Mouse (Mus musculus) neural tube, embryonic 11.5 days (tissue): ENCODE measurements at regions not wholly inside any gene's neighbourhood (a gene's known extent, or its start where the extent isn't known, plus 50 kb on each side); places are given as distances from the start of the nearest gene placed in this dataset.

Source experiments
- ATAC-seq: fragments of 200-750 bp; cut with Nextera tagmentation; 2 replicates; pipeline ENCODE4 v1.8.0; 2017; ENCODE audit warnings: moderate number of reproducible peaks, mild to moderate bottlenecking, moderate TSS enrichment, moderate library complexity; ENCODE audit not compliant: insufficient read depth, low FRiP score, low TSS enrichment
- DNase-seq: peaks from one replicate; pipeline ENCODE4 v3.0.0-alpha.2; 2015; ENCODE audit warnings: low spot score
- H3K27ac ChIP-seq: fragments of 300-500 bp; sonication (generic); 2 replicates; pipeline ENCODE4 v1.5.1; 2014; ENCODE audit warnings: low read depth, mild to moderate bottlenecking, low read length
- H3K27me3 ChIP-seq: fragments of 300-500 bp; sonication (generic); 2 replicates; pipeline ENCODE4 v1.6.1; 2014; ENCODE audit warnings: mild to moderate bottlenecking, low read length, mixed read lengths; ENCODE audit not compliant: control insufficient read depth, insufficient read depth
- H3K36me3 ChIP-seq: fragments of 300-500 bp; sonication (generic); 2 replicates; pipeline ENCODE4 v1.6.1; 2014; ENCODE audit warnings: mild to moderate bottlenecking, low read length, moderate library complexity, mixed read lengths; ENCODE audit not compliant: control insufficient read depth, insufficient read depth
- H3K4me1 ChIP-seq: fragments of 300-500 bp; sonication (generic); 2 replicates; pipeline ENCODE4 v1.6.1; 2014; ENCODE audit warnings: low read length, mixed read lengths; ENCODE audit not compliant: control insufficient read depth, insufficient read depth
- H3K4me2 ChIP-seq: fragments of 300-500 bp; sonication (generic); 2 replicates; pipeline ENCODE4 v1.6.1; 2014; ENCODE audit warnings: low read depth, mild to moderate bottlenecking, moderate library complexity
- H3K4me3 ChIP-seq: fragments of 300-500 bp; sonication (generic); 2 replicates; pipeline ENCODE4 v1.5.1; 2014; ENCODE audit warnings: low read depth, low read length
- H3K9ac ChIP-seq: fragments of 300-500 bp; sonication (generic); 2 replicates; pipeline ENCODE4 v1.6.1; 2014; ENCODE audit warnings: mild to moderate bottlenecking, low read length
- H3K9me3 ChIP-seq: fragments of 300-500 bp; sonication (generic); 2 replicates; pipeline ENCODE4 v1.6.1; 2016; ENCODE audit warnings: low read length; ENCODE audit not compliant: control insufficient read depth
- WGBS: fragments of 180-500 bp; shearing (Covaris S2); extraction: QIAGEN DNeasy Blood & Tissue Kit; methylation state at CpG from one replicate; pipeline ENCODE4 v1.1.7; 2014; 5-methylcytosine and 5-hydroxymethylcytosine counted together

DNA sequence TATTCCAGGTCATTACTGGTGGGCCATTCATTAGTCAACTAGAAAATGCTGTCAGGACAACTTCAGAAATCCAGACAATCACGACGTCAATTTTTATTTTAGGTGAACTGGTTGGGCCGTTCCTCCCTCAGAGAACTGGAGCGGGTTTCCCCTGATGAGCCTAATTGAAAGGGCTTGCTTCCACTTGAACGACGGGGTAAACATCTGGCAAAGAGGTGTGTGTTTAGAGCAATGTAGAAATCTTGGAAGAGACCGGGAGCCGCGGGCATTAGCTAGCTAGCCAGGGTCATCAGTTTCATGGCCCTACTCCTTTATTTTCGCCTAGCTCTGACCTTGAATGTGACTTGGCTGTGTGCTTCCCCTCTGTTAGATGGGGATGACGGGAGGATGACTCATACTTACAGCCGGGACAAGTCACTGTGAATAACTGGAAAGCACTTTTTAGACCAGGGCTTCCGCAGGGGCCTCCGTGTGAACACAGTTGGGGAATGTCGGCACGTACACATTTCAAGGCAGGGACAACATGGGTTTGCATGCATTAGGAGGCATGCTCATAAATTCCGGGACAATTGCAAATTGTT, 92.6 kb upstream of the Nrbf2 start:
- no peaks in the 10 kb centered on the region for H3K9me3 ChIP-seq
- no peaks in the 10 kb centered on the region for H3K27me3 ChIP-seq
- no peak overlapping the region for H3K27ac ChIP-seq
- H3K9ac ChIP-seq: no peak overlapping the region
- no peak overlapping the region for H3K4me3 ChIP-seq
- WGBS: 63% methylated on average over 17 of the region's 17 CpGs
- DNase-seq (no peak), ATAC-seq (no peak)
- no peaks in the 10 kb centered on the region for H3K36me3 ChIP-seq
- H3K4me2 ChIP-seq: no peak overlapping the region
- H3K4me1 ChIP-seq: no peaks in the 10 kb centered on the region

DNA sequence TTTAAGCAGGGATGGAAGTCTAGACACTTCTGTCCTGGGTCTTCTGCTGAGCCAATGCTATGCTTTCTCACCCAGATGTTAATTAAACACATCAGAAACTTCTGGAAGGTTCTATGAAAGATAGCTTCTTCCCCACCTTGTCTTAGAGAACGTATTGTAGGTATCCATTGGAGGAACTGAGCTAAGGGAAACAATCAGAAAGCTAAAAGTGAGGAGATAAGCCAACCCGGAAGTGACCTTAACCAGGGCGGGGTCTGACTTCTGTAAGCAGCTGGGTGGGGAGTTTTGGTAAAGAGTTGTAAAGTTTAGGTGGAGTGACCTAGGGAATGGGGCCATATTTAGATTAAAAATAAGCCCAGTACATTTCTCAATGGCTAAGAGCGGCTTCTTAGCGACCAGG, 95.1 kb upstream of the Nrbf2 start:
- Histone ChIP-seq H3K27me3 (no peaks in the 10 kb centered on the region), H3K9me3 (no peaks in the 10 kb centered on the region), H3K36me3 (no peaks in the 10 kb centered on the region), H3K27ac (no peak overlapping the region), H3K4me3 (no peak overlapping the region), H3K4me2 (no peak overlapping the region), H3K9ac (no peak overlapping the region), H3K4me1 (no peaks in the 10 kb centered on the region)
- no peak for DNase-seq
- 91% methylated on average over 5 of the region's 5 CpGs for WGBS
- ATAC-seq: no peak

DNA sequence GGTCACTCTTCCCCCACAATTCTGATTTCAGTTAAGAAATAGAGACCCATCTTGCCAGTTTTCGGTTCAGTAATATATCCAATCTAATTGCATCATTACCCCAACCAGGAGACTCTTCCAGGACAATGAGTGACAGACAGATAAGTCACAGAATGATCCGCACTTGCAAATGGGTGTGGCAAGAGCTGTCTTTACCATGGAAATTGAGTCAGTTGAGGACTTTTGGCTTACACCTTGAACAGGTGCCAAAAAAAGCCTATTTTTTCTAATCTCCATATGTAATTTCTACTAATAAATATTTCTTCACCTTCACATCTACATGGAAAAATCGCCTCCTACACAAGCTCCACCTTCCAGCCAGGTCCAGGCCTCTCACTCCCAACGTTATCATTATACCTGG, 98.2 kb upstream of the Nrbf2 start:
- H3K9me3 ChIP-seq: no peaks in the 10 kb centered on the region
- 83% methylated on average over 4 of the region's 4 CpGs for WGBS
- H3K36me3 ChIP-seq: no peaks in the 10 kb centered on the region
- H3K4me1 ChIP-seq: no peaks in the 10 kb centered on the region
- no peak overlapping the region for H3K27ac ChIP-seq
- DNase-seq (no peak), ATAC-seq (no peak)
- no peak overlapping the region for H3K4me3 ChIP-seq
- no peaks in the 10 kb centered on the region for H3K27me3 ChIP-seq
- H3K4me2 ChIP-seq: no peak overlapping the region
- H3K9ac ChIP-seq: no peak overlapping the region

DNA sequence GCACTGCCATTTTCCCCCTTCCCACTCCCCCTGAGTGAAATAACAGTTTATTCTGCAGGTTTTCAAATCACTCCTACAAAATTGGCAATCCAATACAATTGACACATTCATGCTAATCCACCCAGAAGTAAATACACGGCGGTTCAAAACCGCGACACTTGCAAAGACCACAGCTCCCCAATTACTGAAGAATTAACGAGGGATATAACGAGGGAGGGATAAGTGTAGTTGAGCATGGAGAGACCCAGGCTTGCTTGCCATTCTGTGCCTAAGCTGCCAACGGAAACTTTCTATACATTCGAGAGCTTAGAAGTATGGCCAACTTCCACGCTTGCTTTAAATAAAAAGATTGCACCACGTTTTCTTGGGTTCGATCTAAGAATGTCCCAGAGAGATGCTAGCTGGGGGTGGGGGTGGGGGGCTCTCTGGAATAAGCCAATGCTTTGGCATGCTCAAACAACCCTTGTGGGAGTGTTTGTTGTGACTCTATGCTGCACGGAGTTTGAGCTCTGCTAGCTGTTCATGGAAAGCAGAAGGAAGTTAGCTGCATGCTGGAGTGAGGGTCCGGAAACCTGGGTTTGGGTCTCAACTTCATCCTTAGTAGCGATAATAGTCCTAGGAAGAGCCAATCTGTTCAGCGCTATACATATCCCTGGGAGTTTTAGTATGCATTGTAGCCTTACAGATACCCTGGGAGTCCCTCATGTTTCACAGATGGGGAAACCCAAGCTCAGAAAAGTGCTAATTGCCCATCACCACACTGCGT, 98.9 kb upstream of the Nrbf2 start:
- DNase-seq: no peak
- Histone ChIP-seq H3K4me1 (no peaks in the 10 kb centered on the region), H3K4me2 (no peak overlapping the region), H3K9me3 (no peaks in the 10 kb centered on the region), H3K9ac (no peak overlapping the region), H3K4me3 (no peak overlapping the region), H3K27me3 (no peaks in the 10 kb centered on the region), H3K36me3 (no peaks in the 10 kb centered on the region), H3K27ac (no peak overlapping the region)
- ATAC-seq: no peak
- WGBS: 88% methylated on average over 16 of the region's 16 CpGs

DNA sequence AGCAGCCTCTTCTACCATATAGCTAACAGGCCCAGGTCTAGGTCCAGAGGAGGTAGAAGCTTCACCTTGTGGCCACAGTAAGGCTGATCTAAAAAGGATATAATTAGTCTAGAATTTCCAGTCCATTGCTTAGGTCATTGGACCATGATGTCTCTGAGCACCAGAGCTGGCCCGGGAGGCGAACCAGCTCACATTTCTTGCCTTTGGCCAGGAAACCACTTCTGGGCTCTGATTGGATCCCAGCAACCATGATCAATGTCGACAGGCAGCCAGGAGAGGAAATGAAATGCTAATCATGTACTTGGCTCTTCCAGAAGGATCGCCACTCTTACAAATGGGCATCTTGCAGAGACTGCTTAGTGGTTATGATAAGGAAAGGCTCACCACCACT, 99.5 kb upstream of the Nrbf2 start:
- H3K9me3 ChIP-seq: no peaks in the 10 kb centered on the region
- no peaks in the 10 kb centered on the region for H3K36me3 ChIP-seq
- 74% methylated on average over 4 of the region's 4 CpGs for WGBS
- no peak for ATAC-seq
- no peak overlapping the region for H3K4me3 ChIP-seq
- no peak overlapping the region for H3K4me2 ChIP-seq
- no peak for DNase-seq
- no peak overlapping the region for H3K27ac ChIP-seq
- no peaks in the 10 kb centered on the region for H3K4me1 ChIP-seq
- no peaks in the 10 kb centered on the region for H3K27me3 ChIP-seq
- no peak overlapping the region for H3K9ac ChIP-seq

DNA sequence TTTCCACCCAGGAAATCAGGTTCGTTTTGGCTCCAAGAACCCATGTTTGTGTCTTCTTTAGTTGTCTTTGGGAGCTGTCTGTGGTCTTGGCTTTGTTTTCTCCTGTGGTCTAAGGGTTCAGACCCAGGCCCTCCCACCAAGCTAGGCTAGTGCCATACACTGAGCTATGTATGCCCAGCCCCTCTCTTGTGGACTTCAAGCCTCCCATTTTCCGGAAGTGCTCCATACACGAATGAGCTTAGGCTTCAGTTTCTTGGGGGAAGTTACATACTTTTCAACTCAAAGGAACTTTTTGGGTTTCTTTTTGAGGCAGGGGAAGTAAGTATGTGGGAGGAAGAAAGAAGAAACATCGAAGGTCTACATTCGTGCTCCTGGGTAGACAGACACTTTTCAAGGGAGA, 100.9 kb upstream of the Nrbf2 start:
- Histone ChIP-seq H3K27ac (no peak overlapping the region), H3K27me3 (no peaks in the 10 kb centered on the region), H3K9ac (no peak overlapping the region), H3K36me3 (no peaks in the 10 kb centered on the region), H3K4me2 (no peak overlapping the region), H3K4me3 (no peak overlapping the region), H3K9me3 (no peaks in the 10 kb centered on the region), H3K4me1 (no peaks in the 10 kb centered on the region)
- DNase-seq (no peak), ATAC-seq (no peak)
- 84% methylated on average over 5 of the region's 5 CpGs for WGBS

DNA sequence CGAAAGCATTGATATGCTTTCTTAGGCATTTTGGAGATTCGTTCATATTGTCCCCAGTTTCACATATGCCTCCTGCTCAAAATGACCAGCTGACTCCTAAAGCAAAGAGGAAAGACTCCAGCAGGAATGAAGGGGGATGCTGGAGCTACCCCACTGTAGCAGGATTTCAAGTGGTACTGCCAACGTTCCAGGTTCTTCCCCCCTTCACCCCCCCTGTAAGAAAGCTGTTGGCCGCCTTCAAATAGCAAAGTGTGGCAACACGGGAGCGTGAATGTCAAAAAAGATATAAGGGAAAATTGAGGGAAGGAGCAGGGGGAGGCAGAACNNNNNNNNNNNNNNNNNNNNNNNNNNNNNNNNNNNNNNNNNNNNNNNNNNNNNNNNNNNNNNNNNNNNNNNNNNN, 103.7 kb upstream of the Nrbf2 start:
- H3K27me3 ChIP-seq: no peaks in the 10 kb centered on the region
- ATAC-seq (no peak), DNase-seq (no peak)
- no peak overlapping the region for H3K4me2 ChIP-seq
- no peaks in the 10 kb centered on the region for H3K36me3 ChIP-seq
- no peaks in the 10 kb centered on the region for H3K9me3 ChIP-seq
- H3K4me1 ChIP-seq: no peaks in the 10 kb centered on the region
- H3K9ac ChIP-seq: no peak overlapping the region
- no peak overlapping the region for H3K27ac ChIP-seq
- WGBS: 84% methylated on average over 5 of the region's 6 CpGs
- H3K4me3 ChIP-seq: no peak overlapping the region

DNA sequence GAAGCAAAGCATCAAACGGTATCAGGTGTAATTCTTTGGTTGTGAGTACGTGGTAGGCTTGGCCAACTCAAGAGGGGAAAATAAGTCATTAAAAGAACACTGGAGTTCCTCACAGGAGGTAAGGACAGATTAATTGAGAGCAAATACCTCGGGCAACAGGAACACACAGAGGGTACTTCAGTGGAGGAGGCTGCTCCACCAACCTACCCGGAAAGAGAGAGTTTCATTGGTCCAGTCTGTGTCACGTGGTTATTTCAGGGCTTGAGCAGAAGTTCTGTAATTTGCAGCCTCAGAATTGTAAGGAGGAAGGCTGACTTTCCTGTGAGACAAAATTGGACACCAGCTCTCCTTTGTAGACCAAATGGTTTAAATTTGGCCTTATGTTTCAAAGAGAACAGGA, 115.3 kb upstream of the Nrbf2 start:
- no peak for ATAC-seq
- Histone ChIP-seq H3K4me2 (no peak overlapping the region), H3K27me3 (no peaks in the 10 kb centered on the region), H3K9ac (no peak overlapping the region), H3K27ac (no peak overlapping the region), H3K4me3 (no peak overlapping the region), H3K9me3 (no peaks in the 10 kb centered on the region), H3K4me1 (no peaks in the 10 kb centered on the region), H3K36me3 (no peaks in the 10 kb centered on the region)
- WGBS: 70% methylated on average over 5 of the region's 5 CpGs
- DNase-seq: no peak

DNA sequence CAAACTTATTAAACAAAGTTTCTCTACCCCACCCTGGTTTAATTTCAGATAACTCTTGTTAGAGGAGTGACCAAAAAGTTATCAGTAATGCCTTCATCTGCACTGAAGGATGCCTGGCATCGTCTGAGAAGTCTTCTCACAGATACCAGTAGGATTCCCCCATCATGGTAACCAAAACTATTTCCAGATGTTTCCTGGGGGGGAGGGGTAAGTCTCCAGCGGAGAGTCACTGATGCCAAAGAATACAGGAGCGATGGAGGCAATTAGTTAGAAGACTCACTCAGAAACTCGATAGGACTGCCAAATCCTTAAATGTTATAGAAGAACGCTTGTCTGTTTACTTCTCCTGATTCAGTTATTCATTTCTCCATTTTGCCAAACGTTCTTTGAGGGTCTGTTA, 116.3 kb upstream of the Nrbf2 start:
- H3K9ac ChIP-seq: no peak overlapping the region
- H3K27ac ChIP-seq: no peak overlapping the region
- no peak overlapping the region for H3K4me2 ChIP-seq
- no peak overlapping the region for H3K4me3 ChIP-seq
- no peaks in the 10 kb centered on the region for H3K4me1 ChIP-seq
- no peaks in the 10 kb centered on the region for H3K27me3 ChIP-seq
- ATAC-seq (no peak), DNase-seq (no peak)
- no peaks in the 10 kb centered on the region for H3K9me3 ChIP-seq
- H3K36me3 ChIP-seq: no peaks in the 10 kb centered on the region
- 59% methylated on average over 6 of the region's 6 CpGs for WGBS
